Mouse (Mus musculus) left cerebral cortex, adult 9 months (tissue): ENCODE results near the gene Ptges2.

Source experiments
- DNase-seq, 2 experiments: peaks; one replicate each; pipeline ENCODE4 v3.0.0; 2022; ENCODE audit warnings: low spot score in 2 of 2

The Ptges2 gene

DNA sequence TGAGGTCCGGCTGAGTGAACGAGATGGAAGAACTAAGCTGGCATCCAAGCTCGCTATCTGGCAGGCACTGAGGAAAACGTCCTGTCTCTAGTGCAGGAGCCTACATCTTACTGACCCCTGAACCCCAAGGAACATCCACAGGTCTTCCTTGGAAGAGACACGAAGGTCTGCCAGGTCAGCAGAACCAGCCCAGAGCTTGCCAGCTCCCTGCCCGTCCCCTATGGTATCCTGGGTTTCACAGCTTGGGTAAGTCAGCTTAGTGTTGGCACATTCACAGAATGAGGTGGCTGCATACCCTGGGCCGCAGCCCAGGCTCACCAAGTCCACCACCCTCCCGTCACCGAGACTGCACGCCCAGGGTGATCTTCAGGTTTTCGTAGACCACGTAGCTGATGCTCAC, 20.1 kb downstream of the Ptges2 start:
- DNase-seq, result no peak

DNA sequence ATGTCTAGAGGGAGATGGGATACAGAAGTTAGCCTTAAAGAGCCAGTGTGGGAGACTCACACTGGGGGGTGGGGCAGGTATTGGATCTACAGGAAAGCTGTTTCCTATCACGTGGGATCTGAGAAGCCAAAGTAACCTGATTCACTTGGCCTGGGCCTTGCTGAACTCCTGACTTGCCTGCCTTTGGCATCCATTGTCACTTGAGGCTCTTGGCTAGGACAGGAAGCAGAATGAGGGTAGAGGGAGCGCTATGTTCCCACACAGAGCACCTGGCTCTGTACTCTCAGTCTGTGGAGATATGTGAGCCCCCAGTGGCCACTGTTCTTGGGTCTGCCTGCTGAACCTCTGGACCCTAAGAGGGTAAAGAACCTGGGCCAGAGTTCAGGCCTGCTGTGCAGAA, 20.9 kb downstream of the Ptges2 start:
- DNase-seq, result no peak

DNA sequence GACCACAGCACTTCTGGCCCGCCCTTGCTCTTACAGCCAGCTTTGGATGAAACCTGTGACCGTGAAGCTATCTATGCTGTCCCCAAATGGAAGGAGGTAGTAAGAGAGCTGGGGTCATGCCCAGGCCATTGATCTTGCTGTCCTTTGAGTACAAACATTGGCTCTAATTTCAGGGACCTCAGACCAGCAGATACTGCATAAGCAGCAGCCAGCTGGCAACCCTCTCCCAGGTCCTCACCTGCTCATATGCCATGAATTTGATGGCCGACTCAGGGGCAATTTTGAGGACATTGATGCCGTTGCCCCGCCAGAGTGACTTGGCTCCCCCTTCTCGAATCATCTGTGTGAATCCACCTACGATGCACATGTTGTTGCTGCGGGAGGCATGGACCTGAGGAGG, 21.8 kb downstream of the Ptges2 start:
- no peak for DNase-seq

DNA sequence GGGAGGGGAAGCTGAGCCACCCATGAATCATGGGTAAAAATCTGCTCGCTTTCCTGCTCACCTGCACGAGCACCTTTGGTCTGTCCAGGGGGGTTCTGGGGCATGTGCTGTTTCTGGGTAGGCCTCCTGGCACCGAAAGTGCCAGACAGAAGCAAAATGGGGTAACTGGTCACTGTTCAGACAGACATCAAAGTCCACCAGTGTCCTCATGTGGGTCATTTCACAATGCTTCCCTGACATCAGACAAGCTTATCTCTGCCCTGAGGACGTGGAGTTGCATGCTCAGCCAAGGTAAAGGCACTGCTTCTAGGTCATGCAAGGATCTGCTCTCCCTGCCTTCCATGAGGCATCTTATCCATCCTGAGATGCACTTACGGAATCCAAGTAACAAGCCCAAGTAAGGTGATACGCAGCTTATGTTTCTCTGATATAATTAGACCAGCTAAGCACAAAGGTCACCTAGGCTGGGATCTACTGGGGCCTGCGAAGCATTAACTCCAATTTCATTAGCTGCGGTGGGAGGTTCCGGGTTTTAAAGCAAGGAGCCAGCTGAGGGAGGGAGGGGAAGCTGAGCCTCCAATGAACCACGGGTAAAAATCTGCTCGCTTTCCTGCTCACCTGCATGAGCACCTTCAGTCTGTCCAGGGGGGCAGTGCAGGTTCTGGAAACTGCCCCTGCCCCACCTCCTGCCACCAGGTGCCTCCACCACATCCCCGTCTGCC, 22.9 kb downstream of the Ptges2 start:
- no peak for DNase-seq

DNA sequence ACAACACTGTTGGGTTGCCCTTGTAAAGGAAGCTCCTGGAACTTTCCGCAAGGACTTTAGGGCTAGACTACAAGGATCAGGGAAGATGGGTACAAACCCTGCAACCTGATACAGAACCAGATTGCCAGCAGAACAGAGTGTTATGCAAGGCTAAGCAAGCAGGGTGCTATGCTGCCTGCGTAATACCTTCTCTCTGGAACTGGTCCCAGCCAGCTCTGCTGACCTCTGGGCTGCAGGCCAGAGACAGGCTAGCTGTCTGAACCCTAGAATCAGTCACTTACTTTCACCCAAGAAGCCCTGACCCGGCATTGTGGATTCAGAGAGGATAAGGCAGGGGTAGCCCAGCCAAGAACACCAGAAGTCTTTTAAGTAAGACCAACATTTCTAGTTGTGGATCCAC, 23.7 kb downstream of the Ptges2 start:
- DNase-seq, result no peak

DNA sequence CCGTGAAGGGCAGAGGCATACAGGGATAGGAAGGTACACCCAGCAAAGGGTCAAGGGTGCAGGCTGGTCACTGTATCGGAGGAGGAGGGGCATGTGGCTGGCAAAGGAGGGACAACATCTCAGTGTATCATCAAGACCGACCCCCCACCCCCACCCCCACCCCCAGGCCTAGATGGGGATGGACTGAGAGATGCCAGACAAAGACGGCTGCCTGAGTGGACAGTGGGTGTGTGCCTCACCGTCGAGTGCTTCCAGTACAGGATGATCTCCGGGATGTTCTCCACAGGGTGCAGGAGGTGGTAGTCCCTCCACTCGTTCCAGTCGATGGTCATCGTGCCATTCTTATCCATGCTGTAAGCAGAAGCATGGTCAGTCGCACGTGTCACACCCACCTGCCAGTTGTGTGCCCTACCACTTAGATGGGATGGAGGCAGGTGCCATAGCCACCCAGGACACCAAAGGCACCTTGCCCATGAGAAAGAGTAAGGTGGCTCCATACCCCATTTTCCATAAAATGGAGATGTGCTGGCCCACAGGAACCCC, 24.4 kb downstream of the Ptges2 start:
- DNase-seq, result no peak

DNA sequence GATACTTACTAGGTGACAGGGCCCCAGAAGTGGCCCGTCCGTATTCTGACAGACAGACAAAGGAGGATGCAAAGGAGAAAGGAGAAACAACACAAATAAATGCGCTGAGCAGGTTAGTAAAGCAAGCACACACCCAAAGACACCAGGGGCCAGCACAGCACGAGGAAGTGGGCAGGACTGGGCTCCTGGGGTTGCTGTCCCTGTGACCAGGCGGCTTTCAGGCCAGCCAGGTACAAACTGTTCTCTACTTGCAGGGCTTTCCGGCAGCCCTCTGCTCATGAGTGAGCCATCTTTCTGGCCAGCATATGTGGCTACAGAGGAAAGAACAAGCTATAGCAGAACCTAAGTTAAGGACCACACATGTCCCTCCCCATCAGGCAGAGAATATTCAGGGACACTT, 25.0 kb downstream of the Ptges2 start:
- DNase-seq, result no peak

DNA sequence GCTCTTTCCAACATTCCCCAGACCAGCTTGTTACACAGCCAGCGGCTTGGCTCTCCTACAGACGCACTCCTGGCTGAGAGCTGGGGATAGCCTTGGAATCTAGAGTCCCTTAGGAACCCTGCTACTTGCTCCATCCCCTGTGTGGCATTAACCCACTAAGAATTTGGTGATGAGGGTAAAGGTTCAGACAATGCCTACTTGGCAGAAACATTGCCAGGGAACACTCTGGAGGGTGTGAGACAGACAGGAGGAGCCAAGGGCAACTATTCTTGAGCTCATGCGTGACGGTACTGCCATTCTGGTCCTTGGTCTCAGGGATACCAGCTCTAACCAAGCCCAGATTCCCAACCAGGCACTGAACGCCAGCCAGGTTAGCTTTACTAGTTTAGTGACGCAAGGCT, 26.2 kb downstream of the Ptges2 start:
- no peak for DNase-seq

DNA sequence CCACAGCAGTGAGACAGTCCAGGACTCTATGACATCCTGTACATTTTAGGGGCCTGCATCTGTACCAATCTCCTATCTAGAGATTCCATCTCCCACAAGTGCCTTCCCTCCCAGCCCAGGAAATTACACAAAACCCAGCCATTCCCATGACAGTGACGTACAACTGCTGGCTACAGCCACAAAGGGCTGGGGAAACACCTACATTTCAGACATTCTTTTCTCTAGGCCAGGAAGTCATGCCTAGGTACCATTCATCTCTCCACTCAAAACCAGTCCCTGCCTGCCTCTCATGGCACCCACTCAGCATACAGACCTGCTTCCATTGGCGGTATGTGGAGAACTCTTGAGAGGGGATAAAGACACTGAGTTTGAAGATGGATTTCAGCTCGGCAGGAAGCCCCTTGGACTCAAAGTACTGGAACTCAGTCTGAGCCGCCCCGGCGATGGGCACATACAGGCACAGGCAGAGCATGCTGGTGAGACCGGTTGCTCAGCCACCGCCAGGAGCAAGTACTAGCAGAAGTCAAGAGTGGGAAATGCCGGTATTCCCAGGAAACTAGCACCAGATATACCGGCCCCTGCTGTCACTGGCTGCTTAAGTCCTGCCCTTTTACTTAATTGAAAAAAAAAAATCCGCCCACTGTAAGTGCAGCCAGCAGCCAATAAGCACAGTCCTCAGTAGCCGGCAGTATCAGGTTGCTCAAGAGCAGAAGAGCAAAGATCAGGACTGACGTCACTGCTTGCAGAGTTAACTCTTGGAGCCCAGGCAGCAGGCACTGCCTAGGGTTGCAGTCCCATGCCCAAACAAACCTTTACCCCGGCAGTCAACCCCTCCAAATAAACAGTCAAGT, 28.0 kb downstream of the Ptges2 start:
- peak in 1 of 2 experiments; percentile 50 for DNase-seq

DNA sequence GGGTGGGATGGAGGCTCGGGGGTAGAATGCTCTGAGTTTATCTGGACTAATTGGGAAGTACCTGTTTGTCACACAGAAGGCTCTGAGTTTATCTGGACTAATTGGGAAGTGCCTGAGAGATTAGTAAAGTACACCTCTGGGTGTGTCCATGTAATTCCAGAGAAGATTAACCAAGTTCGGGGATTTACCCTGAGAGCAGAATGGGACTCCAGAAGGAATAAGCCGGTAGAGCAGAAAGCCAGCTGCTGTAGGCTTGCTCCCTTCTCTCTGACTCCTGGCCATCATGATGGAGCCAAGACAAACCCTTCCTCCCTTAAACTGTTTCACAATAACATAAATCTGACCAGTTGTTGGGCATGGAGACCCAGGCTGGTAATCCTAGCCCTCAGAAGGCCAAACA, 29.1 kb downstream of the Ptges2 start:
- no peak for DNase-seq

DNA sequence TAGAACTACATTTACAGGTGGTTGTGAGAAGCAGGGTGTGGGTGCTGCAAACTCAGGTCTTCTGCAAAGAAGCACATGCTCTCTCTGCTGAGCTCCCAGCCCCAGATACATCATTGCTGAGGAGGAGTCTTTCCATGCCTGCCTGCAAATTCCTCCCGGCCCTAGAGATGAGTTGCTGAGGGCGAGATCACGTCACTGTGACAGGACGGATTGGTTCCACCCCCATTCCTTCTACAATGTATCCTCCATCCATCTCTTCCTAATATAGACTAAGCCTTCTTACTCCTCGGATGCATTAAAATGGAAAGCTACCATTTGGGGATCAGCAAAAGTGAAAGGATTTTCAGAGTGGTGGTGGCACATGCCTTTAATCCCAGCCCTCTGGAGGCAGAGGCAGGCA, 29.9 kb downstream of the Ptges2 start:
- peak; percentile 49 to 51 for DNase-seq

DNA sequence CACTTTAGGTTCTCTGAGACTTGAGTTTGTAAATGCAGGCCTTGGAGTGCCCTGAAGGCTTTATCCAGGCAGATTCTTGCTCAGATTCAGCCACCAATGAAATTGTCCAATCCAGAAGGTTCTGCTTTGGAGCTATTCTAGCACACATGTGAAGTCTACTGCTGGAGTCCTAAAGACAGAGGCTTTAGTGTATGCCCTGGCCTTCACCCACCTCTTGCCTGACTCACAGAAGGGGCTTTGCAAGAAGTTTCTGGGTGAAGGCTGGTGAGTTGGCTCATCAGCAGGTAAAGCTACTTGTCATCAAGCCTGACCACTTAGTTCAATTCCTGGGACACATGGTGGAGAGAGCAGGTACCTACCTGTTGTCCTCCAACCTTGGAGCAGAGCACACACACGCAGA, 30.4 kb downstream of the Ptges2 start:
- DNase-seq, result no peak

DNA sequence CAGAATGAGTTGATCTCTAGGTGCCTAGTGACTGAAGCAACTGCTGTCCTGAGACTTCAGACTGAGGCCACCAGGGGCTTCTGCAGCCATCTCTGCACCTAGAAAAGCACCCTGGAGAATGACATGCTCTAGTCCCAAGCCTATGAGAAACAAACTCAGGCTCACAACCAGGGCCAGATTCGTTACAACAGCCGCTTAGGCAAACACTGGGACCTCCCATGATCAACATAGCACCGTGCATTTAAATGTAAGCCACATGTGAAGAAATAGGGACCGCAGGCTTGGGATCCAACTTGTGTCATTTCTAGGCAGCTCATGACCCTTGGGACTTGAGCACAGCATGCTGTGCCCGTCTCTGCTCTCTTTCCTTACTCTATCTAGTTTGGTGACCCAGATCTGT, 32.0 kb downstream of the Ptges2 start:
- DNase-seq, result no peak

DNA sequence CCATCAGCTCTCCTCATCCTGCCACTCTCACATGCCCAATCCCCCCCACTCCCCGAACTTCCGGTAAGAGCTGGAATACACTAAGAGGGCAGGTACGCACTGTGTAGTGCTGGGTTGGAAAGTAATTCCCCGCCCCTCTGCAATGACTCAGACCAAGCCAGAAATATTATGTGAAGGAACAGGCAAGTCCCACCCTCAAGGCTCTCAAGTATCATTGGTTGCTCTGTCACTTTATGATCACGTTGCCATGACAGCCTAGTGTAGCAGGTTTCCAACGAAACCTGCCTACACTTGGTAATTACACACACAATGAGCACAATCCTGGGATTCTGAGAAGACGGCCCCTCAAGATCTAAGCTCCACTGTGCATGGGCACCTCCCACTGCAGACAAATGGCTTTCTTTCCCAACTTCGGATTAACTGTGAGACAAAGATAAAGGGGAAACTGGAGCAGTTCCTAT, 32.6 kb downstream of the Ptges2 start:
- DNase-seq, result peak; percentile 73 to 83

DNA sequence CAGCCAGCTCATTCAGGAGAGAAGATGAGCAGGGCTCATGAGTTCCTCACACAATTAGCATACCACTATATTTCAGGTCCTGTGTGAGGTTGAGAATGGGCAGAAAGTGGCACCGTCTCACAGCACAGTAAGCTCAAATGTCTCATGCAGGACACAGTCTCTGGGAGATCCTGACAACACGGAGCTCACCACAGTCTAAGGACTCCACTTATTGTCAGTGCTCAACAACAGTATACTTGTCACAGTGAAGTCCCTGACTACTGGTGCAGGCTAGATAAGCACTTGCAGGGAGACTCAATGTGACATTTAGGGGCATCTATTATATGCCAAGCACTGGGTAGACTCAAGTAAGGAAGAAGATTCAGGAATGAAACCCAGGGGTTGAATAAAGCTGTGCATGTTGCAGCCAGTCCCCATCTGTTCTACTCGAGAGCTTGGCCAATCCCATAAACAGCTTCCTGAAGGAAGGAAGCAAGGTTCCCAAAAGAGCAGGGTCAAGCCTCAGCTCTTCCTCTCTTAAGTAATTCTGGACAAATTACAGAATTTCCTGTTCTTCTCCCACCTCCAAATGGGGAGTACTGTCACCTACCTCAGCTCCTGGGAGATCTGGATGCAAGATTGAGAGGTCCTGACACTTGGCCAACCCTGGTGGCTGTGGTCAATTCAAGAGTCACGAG, 33.7 kb downstream of the Ptges2 start:
- no peak for DNase-seq

DNA sequence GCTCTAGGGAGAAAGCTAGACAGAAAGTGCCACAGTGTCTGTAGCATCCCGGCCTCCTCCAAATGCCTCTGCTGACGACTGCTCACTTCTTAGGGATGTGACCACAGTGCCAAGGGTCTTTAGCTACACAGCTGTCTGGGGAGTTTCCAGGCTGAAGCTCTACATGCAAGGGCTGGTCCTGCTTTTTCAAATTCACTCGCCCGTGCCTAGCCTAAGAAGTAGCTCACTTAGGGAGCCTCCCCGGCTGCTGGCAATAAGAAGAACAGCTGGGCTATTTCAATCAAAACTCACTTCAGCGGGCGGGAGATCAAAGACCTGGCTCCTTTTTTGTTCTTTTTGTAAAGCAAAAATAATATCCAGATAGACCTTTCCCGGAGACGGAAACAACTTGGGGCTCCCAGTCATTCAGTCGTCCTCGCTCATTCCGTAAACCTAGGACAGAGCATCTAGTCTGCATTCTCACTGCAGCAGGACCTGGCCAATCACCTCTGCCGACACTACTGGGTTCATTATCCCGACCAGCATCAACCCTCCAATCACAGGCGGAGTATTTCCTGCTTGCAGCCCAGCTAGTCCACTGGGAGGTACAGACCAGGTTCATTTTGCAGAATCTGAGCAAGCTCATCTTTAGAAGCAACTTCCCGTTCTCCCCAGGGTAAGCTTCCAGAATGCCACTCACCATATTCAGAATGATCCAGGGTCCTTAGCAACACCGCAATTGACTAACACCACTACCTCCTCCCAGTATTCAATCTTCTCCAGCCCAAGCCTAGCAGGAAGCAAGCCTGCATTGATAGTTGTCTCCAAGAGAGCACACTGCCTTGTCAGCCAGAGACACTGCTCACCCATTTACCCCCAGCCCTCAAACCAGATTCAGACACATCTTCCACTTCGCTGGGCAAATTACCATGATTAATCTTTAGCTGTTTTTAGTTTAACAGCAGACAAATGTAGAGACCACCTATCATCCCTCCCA, 35.3 kb downstream of the Ptges2 start:
- peak; percentile 86 to 92 for DNase-seq

DNA sequence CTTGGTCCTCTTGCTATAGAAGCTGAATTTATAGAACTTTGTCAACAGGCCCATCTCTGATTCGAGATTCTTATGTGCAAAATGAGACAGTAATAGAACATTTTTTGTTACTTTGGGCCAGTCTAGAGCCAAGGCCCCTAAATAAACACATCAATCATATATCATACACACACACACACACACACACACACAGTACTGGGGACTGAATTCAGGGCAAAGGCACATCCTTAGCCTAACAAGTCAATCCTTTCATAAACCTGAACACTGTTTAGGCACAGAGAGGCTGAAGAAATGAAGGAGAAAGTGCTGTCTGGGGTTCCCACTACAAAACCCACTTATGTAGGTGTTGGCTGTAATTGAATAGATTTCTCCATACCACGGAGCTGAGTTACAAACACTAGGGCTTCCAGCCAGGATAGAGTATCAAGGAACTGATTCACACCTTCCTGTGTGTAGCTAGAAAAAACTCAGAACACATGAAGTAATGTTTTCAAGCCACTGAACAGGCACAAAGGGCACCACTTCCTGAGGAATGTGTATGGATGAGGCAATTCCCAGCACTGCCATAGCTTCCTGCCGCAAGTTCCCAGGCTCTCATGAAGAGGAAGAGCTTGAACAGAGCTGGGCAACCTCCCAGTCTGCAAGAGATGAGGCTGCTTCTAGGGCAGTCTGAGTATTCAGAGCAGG, 41.1 kb downstream of the Ptges2 start:
- no peak for DNase-seq

DNA sequence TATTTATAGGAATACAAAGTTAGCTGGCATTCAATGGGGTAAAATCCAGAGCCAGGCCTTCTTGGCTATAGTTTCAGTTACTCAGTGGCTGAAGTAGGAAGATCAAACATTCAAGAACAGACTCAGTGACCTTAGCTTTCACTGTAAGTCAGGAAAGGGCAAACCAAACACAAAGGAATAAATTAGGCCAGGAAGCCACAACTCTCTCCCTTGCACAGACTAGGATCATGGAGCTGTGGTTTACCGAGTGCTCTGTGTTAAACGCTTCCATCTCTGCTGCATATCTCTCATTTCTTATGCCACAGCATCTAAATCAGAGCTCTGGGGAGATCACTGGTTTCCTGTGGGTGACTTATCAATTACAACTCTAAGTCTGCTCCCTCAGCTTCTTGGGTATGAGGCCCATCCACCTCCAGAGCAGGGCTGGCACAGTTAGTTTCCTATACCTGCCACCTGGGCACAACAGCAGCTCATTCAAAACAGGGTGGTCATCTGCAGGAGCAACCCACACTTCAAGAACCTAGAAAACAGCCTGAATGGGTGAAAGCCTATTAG, 42.0 kb downstream of the Ptges2 start:
- no peak for DNase-seq

DNA sequence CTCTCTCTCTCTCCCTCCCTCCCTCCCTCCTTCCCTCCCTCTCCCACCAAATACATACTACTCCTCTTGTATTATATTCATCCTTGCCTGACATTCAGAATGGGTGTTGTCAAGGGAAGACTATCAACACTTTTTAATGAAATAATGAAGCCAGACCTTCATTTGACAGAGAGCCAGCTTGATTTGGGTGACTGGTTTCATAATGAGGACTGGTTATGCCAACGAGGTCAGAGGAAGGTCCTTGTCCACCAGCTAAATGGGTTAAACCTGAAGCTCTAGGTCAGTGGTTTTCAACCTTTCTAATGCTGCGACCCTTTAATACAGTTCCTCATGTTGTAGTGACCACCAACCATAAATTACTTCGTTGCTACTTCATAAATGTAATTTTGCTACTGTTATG, 43.0 kb downstream of the Ptges2 start:
- no peak for DNase-seq

DNA sequence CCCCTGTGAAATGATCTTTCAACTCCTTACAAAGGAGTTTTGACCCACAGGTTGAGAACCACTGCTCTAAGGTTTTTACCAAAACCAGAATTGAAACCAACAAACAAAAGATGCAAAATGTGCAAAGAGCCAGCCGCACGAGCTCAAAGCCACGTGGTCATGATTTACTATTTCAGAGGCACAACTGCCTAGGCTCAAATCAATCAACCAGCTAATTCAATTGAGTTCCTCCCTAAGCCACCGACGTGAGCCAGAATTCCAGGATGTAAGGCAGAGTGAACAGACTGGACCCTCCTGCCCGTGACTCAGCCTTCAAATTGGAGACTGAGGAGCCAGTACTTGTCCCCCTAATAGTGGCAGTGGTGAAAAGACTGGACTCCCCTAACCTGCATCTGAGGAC, 43.5 kb downstream of the Ptges2 start:
- no peak for DNase-seq
